Mouse (Mus musculus) erythroblast, embryonic 14.5 days (primary cell): ENCODE measurements at regions not wholly inside any gene's neighbourhood (a gene's known extent, or its start where the extent isn't known, plus 50 kb on each side); places are given as distances from the start of the nearest gene placed in this dataset.

Experiments used
- H3K27me3 ChIP-seq: 2 replicates; pipeline ENCODE4 v1.6.1; 2012; ENCODE audit warnings: inconsistent platforms; ENCODE audit not compliant: control insufficient read depth
- H3K36me3 ChIP-seq: 2 replicates; pipeline ENCODE4 v1.6.1; 2012; ENCODE audit warnings: mild to moderate bottlenecking, inconsistent platforms; ENCODE audit not compliant: control insufficient read depth
- H3K4me1 ChIP-seq: 2 replicates; pipeline ENCODE4 v1.6.1; 2012; ENCODE audit warnings: inconsistent platforms; ENCODE audit not compliant: control insufficient read depth
- H3K4me3 ChIP-seq: replicated peaks from 2 replicates; pipeline ENCODE3; 2012; ENCODE audit warnings: moderate library complexity, mild to moderate bottlenecking, inconsistent platforms
- H3K9me3 ChIP-seq: 2 replicates; pipeline ENCODE4 v1.6.1; 2012; ENCODE audit warnings: low read length, inconsistent platforms, mixed read lengths; ENCODE audit not compliant: control insufficient read depth
- GATA1 ChIP-seq: IDR thresholded peaks from 2 replicates; pipeline ENCODE4 v1.6.1; 2012; ENCODE audit warnings: low read length, inconsistent platforms, mixed read lengths
- TAL1 ChIP-seq: IDR thresholded peaks from 3 replicates; pipeline ENCODE4 v1.6.1; 2012; ENCODE audit warnings: low read length, inconsistent platforms, mixed read lengths

DNA sequence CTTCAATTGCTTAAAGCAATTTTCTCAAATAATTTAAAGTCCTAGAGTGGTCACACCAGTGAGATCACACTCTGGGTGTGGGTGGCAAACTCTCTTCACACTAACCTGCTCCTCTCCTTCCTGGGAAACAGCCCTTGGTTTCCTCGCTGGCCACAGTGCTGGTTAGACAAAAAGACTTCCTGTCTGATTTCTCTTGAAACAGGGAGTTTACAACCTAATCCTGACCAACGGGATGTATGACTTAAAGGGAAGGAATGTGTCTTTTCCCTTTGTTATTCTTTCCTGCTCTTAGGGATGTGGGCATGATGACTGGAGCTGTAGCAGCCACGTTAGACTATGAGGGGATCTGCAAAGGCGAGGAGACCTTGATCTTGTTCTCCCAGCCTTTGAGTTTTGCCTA, 51.9 kb upstream of the Msx1 start:
- Histone ChIP-seq H3K4me1 (no peaks in the 10 kb centered on the region), H3K36me3 (no peaks in the 10 kb centered on the region), H3K27me3 (no peaks in the 10 kb centered on the region), H3K9me3 (no peaks in the 10 kb centered on the region), H3K4me3 (no peak overlapping the region)
- no peak for TF ChIP-seq GATA1
- no peak for TF ChIP-seq TAL1

DNA sequence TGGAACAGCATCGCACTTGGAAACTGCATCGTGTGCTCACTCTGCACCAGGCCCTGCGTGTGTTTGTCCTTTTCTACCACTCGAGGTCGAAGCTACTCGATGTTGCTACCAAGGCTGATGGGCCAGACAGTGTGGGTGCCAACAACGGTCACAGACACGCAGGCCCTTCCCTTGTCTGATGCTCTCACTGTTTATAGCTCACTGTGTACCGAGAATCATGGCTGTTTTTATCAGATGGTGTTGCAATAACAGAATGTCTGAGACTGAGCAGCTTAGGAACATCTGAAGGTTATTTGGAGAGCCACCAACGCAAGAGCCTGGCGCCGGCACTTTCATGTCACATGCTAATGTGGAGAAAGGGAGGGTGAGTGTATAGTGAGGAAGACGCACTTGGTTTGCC, 51.1 kb upstream of the Msx1 start:
- Histone ChIP-seq H3K4me3 (no peak overlapping the region), H3K27me3 (no peaks in the 10 kb centered on the region), H3K9me3 (no peaks in the 10 kb centered on the region), H3K36me3 (no peaks in the 10 kb centered on the region), H3K4me1 (no peaks in the 10 kb centered on the region)
- TF ChIP-seq GATA1 (no peak), TAL1 (no peak)

DNA sequence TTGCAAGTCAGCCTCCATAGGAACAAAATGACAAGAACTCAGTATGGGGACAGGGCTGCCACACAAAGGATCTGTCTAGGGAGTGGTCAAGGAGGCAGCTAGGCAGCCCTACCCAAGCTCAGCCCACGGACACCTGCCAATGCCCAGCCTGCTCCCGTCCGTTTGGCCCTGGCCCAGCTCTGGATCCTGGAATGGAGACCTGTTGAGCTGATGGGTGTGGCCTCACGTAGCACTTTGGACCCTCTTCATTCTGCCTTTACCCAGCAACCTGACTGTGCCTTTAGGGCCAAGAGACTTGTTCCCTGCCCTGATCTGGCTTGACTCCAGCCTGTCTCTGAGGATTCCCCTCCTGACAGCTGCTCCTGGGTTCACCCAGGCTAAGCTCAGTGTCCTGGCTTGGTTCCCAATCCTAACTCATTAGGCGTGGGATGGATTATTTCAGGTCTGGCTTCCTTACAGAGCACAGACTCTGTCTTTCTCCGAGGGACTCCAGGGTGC, 50.5 kb upstream of the Msx1 start:
- Histone ChIP-seq H3K27me3 (no peaks in the 10 kb centered on the region), H3K36me3 (no peaks in the 10 kb centered on the region), H3K4me3 (no peak overlapping the region), H3K4me1 (no peaks in the 10 kb centered on the region), H3K9me3 (no peaks in the 10 kb centered on the region)
- no peak for TF ChIP-seq TAL1
